In the genomic region with DNA sequence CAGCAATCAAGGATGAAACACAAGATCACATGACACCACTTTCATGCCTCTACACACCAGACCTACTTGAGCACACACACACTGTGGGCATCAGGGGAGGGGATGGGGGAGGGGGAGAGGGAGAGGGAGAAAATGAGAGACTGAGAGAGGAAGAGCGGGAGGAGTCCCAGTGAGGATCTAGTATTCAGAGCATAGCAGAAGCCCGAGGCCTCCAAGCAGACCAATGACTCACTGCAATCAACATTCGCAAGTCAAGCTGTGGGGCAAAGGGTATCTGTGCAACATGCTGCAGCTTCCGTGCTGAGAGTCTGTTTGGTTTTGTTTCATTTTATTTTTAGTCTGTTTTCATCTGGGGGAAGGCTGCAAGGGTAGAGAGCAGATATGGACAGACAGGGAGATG, we compare ENCODE assay signal across 13 mouse cellular contexts. TPM values are rescaled to one million over a fixed set of nuclear protein-coding genes. Genes with fewer than 3 reads are reported as not detected.
DNase-seq lines count a peak whose midpoint lies in the region; ATAC-seq and TF ChIP-seq lines count a peak whose summit lies in the region.
"Had no signal": no experiment of that assay in that cellular context is flagged by ENCODE, and none has a peak within 500 bp of the region (broad histone marks: within the 10 kb centered on the region; RNA-seq: fewer than 3 reads in every experiment).

No protein-coding gene starts in this region.

- no peaks in the 10 kb centered on the region for H3K9me3 ChIP-seq in liver, embryonic 13.5 days (replicated peaks)
- no peaks in the 10 kb centered on the region for H3K9me3 ChIP-seq in limb, embryonic 10.5 days (replicated peaks)
- H3K9me3 ChIP-seq: hindbrain, embryonic 15.5 days; stomach, embryonic 15.5 days had no signal

- no peaks in the 10 kb centered on the region for H3K27me3 ChIP-seq in liver, embryonic 13.5 days
- H3K27me3 ChIP-seq in limb, embryonic 10.5 days (ENCODE audit: low read depth, poor library complexity, severe bottlenecking) = no peaks in the 10 kb centered on the region
- H3K27me3 ChIP-seq: hindbrain, embryonic 15.5 days; stomach, embryonic 15.5 days had no signal

- H3K4me2 ChIP-seq in liver, embryonic 13.5 days = no peak overlapping the region
- H3K4me2 ChIP-seq: hindbrain, embryonic 15.5 days; stomach, embryonic 15.5 days had no signal

- H3K36me3 ChIP-seq in liver, embryonic 13.5 days = peaks cover 24% of the 10 kb centered on the region
- H3K36me3 ChIP-seq in limb, embryonic 10.5 days = peaks cover 26% of the 10 kb centered on the region

- peak overlapping the region; percentile 24; the same call in 1 of the 2 replicates for H3K27ac ChIP-seq in layer of hippocampus, adult 2 months
- H3K27ac ChIP-seq in liver, embryonic 13.5 days = no peak overlapping the region
- no peak overlapping the region for H3K27ac ChIP-seq in limb, embryonic 10.5 days
- H3K27ac ChIP-seq: hindbrain, embryonic 15.5 days; stomach, embryonic 15.5 days had no signal

- TF ChIP-seq CTCF in layer of hippocampus, adult 2 months (conservative IDR thresholded peaks at IDR 0.05) = no peak

- DNase-seq in heart, adult 11 months = peak; percentile 91
- DNase-seq in heart, postnatal 25 days (ENCODE audit: low spot score) = no peak
- no peak for DNase-seq in layer of hippocampus, adult 2 months (ENCODE audit: low spot score in 2 of 2)
- no peak for DNase-seq in layer of hippocampus, adult 9-11 months
- DNase-seq in adrenal gland, adult 8-10 months = peak; percentile 34
- no peak for DNase-seq in liver, embryonic 13.5 days
- DNase-seq in limb, embryonic 10.5 days (ENCODE audit: low spot score) = no peak
- no peak for DNase-seq in layer of hippocampus, adult 18-20 months (ENCODE audit: low spot score in 2 of 2)
- DNase-seq: cerebellum, adult 9-11 months; right cerebral cortex, adult 18-20 months had no signal

- 70% methylated on average over 4 of the region's 4 CpGs for WGBS in liver, embryonic 13.5 days (ENCODE audit: insufficient replicate concordance)
- whole genome bisulfite sequencing in limb, embryonic 10.5 days = 84% methylated on average over 4 of the region's 4 CpGs

- H3K4me3 ChIP-seq in layer of hippocampus, adult 2 months = no peak overlapping the region
- no peak overlapping the region for H3K4me3 ChIP-seq in liver, embryonic 13.5 days (replicated peaks)
- H3K4me3 ChIP-seq in limb, embryonic 10.5 days = no peak overlapping the region
- H3K4me3 ChIP-seq: hindbrain, embryonic 15.5 days; stomach, embryonic 15.5 days had no signal

- ATAC-seq in liver, embryonic 13.5 days (ENCODE audit: low read depth) = peak; percentile 53

- H3K4me1 ChIP-seq in liver, embryonic 13.5 days (replicated peaks) = peaks cover 7% of the 10 kb centered on the region; the same call in 1 of the 2 replicates
- H3K4me1 ChIP-seq in limb, embryonic 10.5 days = no peaks in the 10 kb centered on the region
- H3K4me1 ChIP-seq: hindbrain, embryonic 15.5 days; stomach, embryonic 15.5 days had no signal

- no peak overlapping the region for H3K9ac ChIP-seq in liver, embryonic 13.5 days
- H3K9ac ChIP-seq: hindbrain, embryonic 15.5 days; stomach, embryonic 15.5 days had no signal

- intact Hi-C loops in heart, postnatal 25 days (cut with DNase I) = loop anchor here (5.0 kb wide), 1 partner anchor 90 kb away; no protein-coding TSS in a partner anchor

RNA-seq across cellular contexts. Expression of gene Wasl, which starts 32.7 kb away (rescaled TPM):
- total RNA-seq in heart, postnatal 25 days (2021) = 10 to 100 TPM; 25.5 to 35.8 TPM
- 100 to 1,000 TPM; 139 to 150 TPM for total RNA-seq in layer of hippocampus, adult 2 months (2021)
- 10 to 100 TPM; 58.4 to 74.0 (median 63.4) TPM for total RNA-seq in adrenal gland, adult 8-10 months (2022)
- polyA plus RNA-seq in liver, embryonic 13.5 days (2015; fragmentation: Nextera tagmentation; extraction: Ambion mirVana) = 20.8 and 22.6 TPM in 2 replicates
- polyA plus RNA-seq in limb, embryonic 10.5 days (2016; fragmentation: Nextera tagmentation; extraction: Ambion mirVana) = 58.4 and 59.0 TPM in 2 replicates
- 100 to 1,000 TPM; 144 to 162 TPM for total RNA-seq in layer of hippocampus, adult 18-20 months (2021)

RNA-seq across cellular contexts. Expression of gene Lmod2, which starts 34.5 kb away (rescaled TPM):
- total RNA-seq in heart, postnatal 25 days (2021) = 100 to 1,000 TPM; 681 to 701 TPM
- not detected for total RNA-seq in layer of hippocampus, adult 2 months (2021)
- total RNA-seq in adrenal gland, adult 8-10 months (2022) = under 1 TPM in 1 of 4 experiments, not detected in 3; 0.35 TPM
- polyA plus RNA-seq in liver, embryonic 13.5 days (2015; fragmentation: Nextera tagmentation; extraction: Ambion mirVana) = 0.09 and 0.14 TPM in 2 replicates
- 0.06 TPM in 1 of 2 replicates, not detected in the other for polyA plus RNA-seq in limb, embryonic 10.5 days (2016; fragmentation: Nextera tagmentation; extraction: Ambion mirVana)
- not detected for total RNA-seq in layer of hippocampus, adult 18-20 months (2021)
- total RNA-seq: layer of hippocampus, postnatal 10 days had no signal
- polyA plus RNA-seq: hindbrain, embryonic 15.5 days had no signal

Comparison
In these comparisons a context has a peak if more than half of its experiments do, and no peak if none do; other contexts are left out.
1. DNase-seq: peak in heart, adult 11 months (single experiment) and adrenal gland, adult 8-10 months (single experiment); none in heart, postnatal 25 days (single experiment), layer of hippocampus, adult 2 months (0 of 2), layer of hippocampus, adult 9-11 months (single experiment), liver, embryonic 13.5 days (single experiment), limb, embryonic 10.5 days (single experiment) and layer of hippocampus, adult 18-20 months (0 of 2).
2. RNA of gene Lmod2, which starts 34.5 kb away (total RNA-seq): 681 to 701 TPM in heart, postnatal 25 days; 0.35 TPM in adrenal gland, adult 8-10 months, not detected in layer of hippocampus, adult 2 months and not detected in layer of hippocampus, adult 18-20 months; every median in the first group is over 100 times any median in the second.